Mouse (Mus musculus) thymus, postnatal 10 days (tissue): Measurements from ENCODE around the gene Ccl7.
A peak's percentile ranks its signal among the peaks of the same experiment; 100 is the strongest.

Experiments
- DNase-seq, 2 experiments: peaks; one replicate each; pipeline ENCODE4 v3.0.0; 2021; ENCODE audit warnings: low spot score in 2 of 2

Gene Ccl7

DNA sequence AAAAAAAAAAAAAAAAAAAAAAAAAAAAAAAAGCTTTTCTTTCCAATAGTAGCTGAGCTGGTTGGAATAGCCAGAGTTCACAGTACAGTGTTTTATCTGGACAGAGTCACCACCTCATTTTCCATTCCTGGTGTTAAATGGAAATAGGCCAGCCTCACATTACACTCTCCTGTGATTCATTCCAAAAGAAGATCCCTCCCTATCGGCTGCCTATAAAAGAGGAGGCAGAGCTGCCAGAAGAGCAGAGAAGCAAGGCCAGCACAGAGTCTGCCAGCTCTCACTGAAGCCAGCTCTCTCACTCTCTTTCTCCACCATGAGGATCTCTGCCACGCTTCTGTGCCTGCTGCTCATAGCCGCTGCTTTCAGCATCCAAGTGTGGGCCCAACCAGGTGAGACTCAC, at the start of gene Ccl7:
Gene Ccl7, plus strand, starts transcription at position 242 of the 400 bp plus-strand sequence.
- no peak for DNase-seq

GRCm38 (mm10) chr11:81996172-81996841, 49.2 kb upstream of the Ccl7 start:
- peak in 1 of 2 experiments; percentile 53 for DNase-seq

DNA sequence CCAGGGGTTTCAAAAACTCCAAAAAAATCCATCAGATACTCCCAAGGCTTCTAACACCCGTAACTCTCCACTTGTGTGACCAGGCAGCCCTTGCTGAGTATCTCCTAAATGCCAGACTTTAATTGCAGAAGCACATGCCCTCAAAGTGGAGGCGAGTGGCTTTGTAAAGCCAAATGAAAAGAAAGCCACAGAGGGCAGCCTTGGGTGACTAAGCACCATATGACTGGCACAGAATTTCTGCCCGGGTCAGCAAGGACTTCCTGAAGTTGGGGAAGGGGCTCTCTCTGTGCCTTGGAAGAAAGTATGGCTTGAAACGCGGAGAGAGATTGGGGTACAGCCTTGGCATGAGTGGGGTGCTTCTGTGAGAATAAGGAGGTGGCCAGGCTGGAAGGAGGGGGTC, 48.4 kb upstream of the Ccl7 start:
- no peak for DNase-seq

GRCm38 (mm10) chr11:81998646-81999045, 46.9 kb upstream of the Ccl7 start:
- DNase-seq: no peak

- DNase-seq: no peak
These were observed 46.0 kb upstream of the Ccl7 start for GRCm38 (mm10) chr11:81999469-81999868.

GRCm38 (mm10) chr11:82000581-82000980, 44.9 kb upstream of the Ccl7 start:
- no peak for DNase-seq

GRCm38 (mm10) chr11:82004810-82005209, 40.7 kb upstream of the Ccl7 start:
- DNase-seq: no peak

DNA sequence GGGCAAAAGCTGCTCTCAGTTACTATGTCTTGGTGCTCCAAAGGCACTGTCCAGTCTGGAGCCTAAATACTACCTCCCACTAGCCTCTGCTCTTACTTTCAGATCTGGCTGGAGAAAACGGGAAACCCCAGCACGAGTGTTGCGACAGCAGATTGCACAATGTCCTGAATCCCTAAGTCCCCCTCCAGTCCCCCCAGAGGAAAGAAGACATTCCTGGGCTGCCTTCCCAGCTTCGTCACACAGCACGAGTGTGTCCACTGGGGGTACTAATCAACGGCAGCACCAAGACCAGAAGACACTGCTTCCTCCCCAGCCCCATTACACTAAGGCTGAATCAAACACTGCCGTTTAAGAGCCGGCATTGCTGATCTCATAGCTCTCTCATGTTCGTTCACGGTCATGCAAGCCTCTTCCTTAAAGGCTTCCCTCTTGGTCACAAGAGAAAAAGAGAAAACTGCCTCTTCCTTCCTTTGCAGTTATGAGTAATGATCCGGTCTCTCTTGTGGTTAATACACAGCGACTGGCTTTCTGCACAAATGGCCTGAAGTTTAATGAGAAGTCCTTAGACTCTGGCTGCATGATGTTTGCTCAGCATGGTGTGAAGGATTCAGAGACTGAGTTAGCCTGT, 38.6 kb upstream of the Ccl7 start:
- no peak for DNase-seq

GRCm38 (mm10) chr11:82010115-82010514, 35.4 kb upstream of the Ccl7 start:
- no peak for DNase-seq

DNA sequence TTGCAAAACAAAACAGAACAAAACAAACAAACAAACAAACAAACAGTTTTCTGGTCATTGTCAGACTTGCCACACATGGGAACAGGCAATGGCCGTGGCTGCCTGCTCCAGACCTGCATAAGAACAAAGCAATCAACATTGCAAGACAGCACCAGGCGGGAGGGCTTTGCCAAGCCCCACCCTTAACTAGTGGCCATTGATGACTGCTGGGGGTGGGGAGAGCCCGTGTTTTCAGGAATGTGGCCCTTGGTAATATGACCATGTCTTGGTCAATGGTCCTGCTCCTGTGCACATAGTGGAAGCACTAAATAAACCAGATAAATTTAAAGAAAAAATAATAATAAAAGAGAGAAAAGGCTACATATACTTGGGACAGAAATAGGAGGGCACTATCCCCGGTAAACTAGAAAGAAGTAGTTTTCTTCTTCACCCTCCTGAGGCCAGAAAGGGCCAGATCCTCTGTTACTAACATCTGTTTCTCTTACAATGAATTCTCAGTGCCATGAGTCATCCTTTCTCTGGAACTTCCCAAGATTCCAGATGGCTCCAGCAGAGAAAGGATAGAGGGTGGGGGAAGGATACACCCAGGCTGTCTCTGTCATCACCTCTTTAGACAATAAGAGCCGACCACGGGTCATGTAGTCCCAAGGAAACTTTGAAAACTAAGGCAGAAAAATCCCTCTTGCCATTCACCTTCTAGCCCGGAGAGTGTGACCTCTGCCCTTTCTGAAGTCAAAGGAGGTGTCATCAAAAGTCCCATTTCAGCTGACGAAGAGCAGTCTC, 33.9 kb upstream of the Ccl7 start:
- no peak for DNase-seq

GRCm38 (mm10) chr11:82013756-82014155, 31.8 kb upstream of the Ccl7 start:
- no peak for DNase-seq

GRCm38 (mm10) chr11:82015066-82015465, 30.4 kb upstream of the Ccl7 start:
- no peak for DNase-seq

GRCm38 (mm10) chr11:82016181-82016780, 29.2 kb upstream of the Ccl7 start:
- DNase-seq: no peak

DNA sequence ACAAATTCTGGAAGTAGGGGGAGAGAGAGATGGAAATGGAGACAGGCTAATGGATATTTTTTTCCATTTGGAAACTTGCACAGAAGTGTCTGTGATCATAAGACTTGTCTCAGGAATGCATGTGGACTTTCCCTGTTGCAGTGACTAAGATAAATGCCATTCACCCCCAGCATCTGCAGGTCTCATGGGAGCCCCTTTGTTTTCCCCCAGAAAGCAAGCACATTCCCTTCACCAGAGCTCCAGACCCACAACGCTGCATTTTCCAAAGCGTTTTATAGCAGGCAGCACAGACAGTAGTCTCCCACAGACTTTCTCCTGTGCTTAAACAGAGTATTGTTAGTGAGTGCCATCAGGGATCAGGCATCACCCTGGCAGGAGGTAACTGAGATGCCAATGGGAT, 26.1 kb upstream of the Ccl7 start:
- no peak for DNase-seq

GRCm38 (mm10) chr11:82019793-82020192, 25.7 kb upstream of the Ccl7 start:
- DNase-seq: no peak

GRCm38 (mm10) chr11:82021406-82021805, 24.1 kb upstream of the Ccl7 start:
- no peak for DNase-seq

DNA sequence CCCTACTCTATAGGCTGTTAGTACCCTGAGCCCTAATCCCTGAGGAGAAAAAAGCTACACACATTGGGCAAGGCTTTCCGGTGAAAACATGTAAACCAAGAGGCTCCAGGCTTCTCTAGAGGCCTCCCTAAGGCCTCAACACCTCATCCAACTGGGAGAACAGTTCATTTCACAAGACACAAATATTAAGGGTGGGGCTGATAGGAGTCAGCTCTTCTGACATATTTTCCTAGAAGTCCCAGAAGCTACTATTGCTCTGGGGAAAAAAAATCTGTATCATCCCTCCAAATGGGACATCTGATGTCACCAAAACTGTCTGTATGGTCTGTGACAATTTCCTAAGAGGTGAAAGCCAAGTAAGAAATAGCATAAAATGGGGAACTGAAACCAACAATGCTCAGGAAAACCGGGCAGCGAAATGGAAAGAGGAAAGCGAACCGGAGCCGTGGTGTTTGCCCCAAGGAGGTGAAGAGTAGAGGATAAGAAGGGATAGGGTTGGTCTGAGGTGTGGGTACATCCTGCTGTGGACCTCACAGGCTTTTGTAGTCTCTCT, 22.9 kb upstream of the Ccl7 start:
- DNase-seq: no peak

GRCm38 (mm10) chr11:82023769-82024168, 21.7 kb upstream of the Ccl7 start:
- no peak for DNase-seq

GRCm38 (mm10) chr11:82030171-82030570, 15.3 kb upstream of the Ccl7 start:
- no peak for DNase-seq

GRCm38 (mm10) chr11:82032136-82032535, 13.4 kb upstream of the Ccl7 start:
- DNase-seq: no peak

DNA sequence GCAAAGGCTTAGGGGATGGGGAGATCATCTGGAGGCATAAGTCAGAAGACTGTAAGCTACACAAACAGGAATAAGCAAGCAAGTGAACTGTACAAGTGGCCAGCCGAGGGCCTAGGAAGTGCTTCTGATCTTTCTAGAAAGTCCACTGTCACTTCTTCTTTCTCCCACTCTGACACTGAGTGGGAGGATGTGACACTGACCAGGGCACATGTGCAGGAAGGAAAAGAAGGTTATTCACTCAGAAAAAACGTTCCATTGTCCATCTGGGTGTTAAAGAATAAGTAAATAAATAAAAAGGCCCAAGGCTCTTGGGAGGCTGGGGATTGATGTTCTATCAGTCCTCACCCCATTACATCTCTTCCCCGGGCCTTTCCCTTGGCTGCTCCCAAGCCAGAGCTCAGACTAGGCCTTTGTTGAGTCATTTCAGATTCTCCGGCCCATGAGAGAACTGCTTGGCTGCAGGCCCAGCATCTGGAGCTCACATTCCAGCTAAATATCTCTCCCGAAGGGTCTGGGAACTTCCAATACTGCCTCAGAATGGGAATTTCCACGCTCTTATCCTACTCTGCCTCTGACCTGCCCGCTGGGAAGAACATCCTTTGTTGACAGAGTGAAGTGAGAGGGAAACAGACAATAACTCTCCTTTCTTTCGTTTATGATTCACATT, 12.7 kb upstream of the Ccl7 start:
- DNase-seq: no peak

- DNase-seq: no peak
These were observed 11.1 kb upstream of the Ccl7 start for GRCm38 (mm10) chr11:82034446-82034845.
